Mouse (Mus musculus) hindbrain, embryonic 16.5 days (tissue): ENCODE data around the gene Ap2b1. TPM values are rescaled to one million over a fixed set of nuclear protein-coding genes. Genes with fewer than 3 reads are reported as not detected.

Source experiments
- ATAC-seq: fragments of 200-750 bp; cut with Nextera tagmentation; 2 replicates; pipeline ENCODE4 v1.8.0; 2017; ENCODE audit warnings: moderate TSS enrichment, moderate library complexity
- H3K27ac ChIP-seq: fragments of 300-500 bp; sonication (generic); 2 replicates; pipeline ENCODE4 v1.5.1; 2014; ENCODE audit warnings: low read depth, mild to moderate bottlenecking, control low read depth, low read length, moderate library complexity
- H3K27me3 ChIP-seq: fragments of 300-500 bp; sonication (generic); replicated peaks from 2 replicates; pipeline ENCODE4 v1.6.1; 2014; ENCODE audit warnings: low read length; ENCODE audit not compliant: control insufficient read depth, insufficient read depth
- H3K36me3 ChIP-seq: fragments of 300-500 bp; sonication (generic); 2 replicates; pipeline ENCODE4 v1.6.1; 2014; ENCODE audit warnings: mild to moderate bottlenecking, low read length, moderate library complexity, mixed read lengths; ENCODE audit not compliant: control insufficient read depth, insufficient read depth
- H3K4me1 ChIP-seq: fragments of 300-500 bp; sonication (generic); 2 replicates; pipeline ENCODE4 v1.6.1; 2014; ENCODE audit warnings: low read depth, low read length; ENCODE audit not compliant: control insufficient read depth, insufficient read depth
- H3K4me2 ChIP-seq: fragments of 300-500 bp; sonication (generic); 2 replicates; pipeline ENCODE4 v1.6.1; 2014; ENCODE audit warnings: mild to moderate bottlenecking, low read length, control low read depth, moderate library complexity
- H3K4me3 ChIP-seq: fragments of 300-500 bp; sonication (generic); 2 replicates; pipeline ENCODE4 v1.5.1; 2014; ENCODE audit warnings: mild to moderate bottlenecking, low read length, control low read depth, moderate library complexity
- H3K9ac ChIP-seq: fragments of 300-500 bp; sonication (generic); 2 replicates; pipeline ENCODE4 v1.6.1; 2014; ENCODE audit warnings: low read depth, mild to moderate bottlenecking, control low read depth, low read length, moderate library complexity
- H3K9me3 ChIP-seq: fragments of 300-500 bp; sonication (generic); 2 replicates; pipeline ENCODE4 v1.6.1; 2014; ENCODE audit warnings: mild to moderate bottlenecking, low read length, moderate library complexity; ENCODE audit not compliant: control insufficient read depth
- WGBS: fragments of 180-500 bp; shearing (Covaris S2); extraction: QIAGEN DNeasy Blood & Tissue Kit; methylation state at CpG from one replicate; pipeline ENCODE4 v1.1.7; 2014; 5-methylcytosine and 5-hydroxymethylcytosine counted together
- polyA plus RNA-seq: library from polyadenylated mRNA; unstranded; fragments of >200 nt; fragmentation: Nextera tagmentation; extraction: Ambion mirVana; gene quantifications from 2 replicates; pipeline ENCODE4 v1.2.1, GENCODE M21; 2015

The Ap2b1 gene
- polyA plus RNA-seq, 1 experiment from 2014 or later, result 113 TPM

DNA sequence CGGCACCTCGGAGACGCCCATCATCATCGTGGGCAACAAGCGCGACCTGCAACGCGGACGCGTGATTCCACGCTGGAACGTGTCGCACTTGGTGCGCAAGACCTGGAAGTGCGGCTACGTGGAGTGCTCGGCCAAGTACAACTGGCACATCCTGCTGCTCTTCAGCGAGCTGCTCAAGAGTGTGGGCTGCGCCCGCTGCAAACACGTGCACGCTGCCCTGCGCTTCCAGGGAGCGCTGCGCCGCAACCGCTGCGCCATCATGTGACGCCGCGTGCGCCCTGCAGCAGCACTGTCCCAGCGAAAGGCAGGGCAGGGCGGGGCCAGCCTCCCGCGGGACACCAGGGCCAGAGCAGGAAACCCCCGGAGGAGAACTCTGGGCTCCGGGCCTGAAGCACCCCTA lies 119.7 kb downstream of the Ap2b1 start:
- 8% methylated on average over 38 of the region's 38 CpGs for WGBS
- H3K4me2 ChIP-seq, result peak overlapping the region; percentile 57
- H3K9ac ChIP-seq, result peak overlapping the region; percentile 41
- H3K4me1 ChIP-seq, result peaks cover 11% of the 10 kb centered on the region
- H3K27ac ChIP-seq, result no peak overlapping the region
- peak; percentile 31 for ATAC-seq
- H3K4me3 ChIP-seq, result peak overlapping the region; percentile 24
- no peaks in the 10 kb centered on the region for H3K36me3 ChIP-seq
- no peaks in the 10 kb centered on the region for H3K9me3 ChIP-seq
- peaks cover 6% of the 10 kb centered on the region; the same call in 1 of the 2 replicates for H3K27me3 ChIP-seq

DNA sequence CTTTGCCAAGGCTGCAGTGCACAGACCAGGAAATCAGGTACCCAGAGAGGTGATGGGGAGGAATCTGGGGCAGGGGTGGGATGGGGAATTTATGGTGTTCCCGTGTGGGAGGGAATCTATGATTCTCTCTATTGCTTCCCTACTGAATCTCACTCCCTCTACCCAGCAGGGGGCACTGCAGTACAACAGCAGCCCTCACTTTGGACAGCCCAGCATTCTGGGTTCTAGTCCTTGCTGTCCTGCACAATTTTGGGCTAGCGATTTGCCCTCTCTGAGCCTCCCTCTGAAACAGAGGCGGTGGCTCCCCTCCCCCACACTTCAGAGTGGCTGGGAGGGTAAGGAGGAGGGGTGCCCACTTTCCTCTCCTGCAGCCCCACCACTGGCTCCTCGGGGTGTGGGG lies 121.5 kb downstream of the Ap2b1 start:
- Histone ChIP-seq H3K4me3 (no peak overlapping the region), H3K4me1 (peaks cover 11% of the 10 kb centered on the region), H3K27me3 (peaks cover 6% of the 10 kb centered on the region; the same call in 1 of the 2 replicates), H3K27ac (no peak overlapping the region), H3K4me2 (no peak overlapping the region), H3K9me3 (no peaks in the 10 kb centered on the region), H3K36me3 (no peaks in the 10 kb centered on the region), H3K9ac (no peak overlapping the region)
- WGBS, result 36% methylated on average over 4 of the region's 4 CpGs
- ATAC-seq, result no peak

DNA sequence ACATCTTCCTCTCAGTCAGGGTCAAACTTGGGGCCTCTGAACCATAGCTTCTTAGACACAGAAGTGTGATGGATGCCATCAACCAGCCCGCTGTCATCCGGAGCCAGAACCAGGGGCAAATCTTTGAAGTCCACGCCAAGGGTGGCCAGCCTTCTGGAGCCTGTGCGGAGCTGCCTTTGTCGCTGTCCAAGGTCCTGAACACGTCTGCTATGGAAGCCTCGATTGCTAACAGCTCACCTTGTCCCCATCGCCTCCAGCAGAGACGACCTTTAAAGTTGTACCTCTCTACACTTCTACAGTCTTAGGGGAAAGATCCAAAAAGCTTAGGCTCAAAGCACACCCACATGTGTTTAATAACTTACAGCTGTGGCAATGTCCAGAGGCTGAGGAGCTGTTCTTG lies 122.5 kb downstream of the Ap2b1 start:
- H3K27me3 ChIP-seq, result peaks cover 8% of the 10 kb centered on the region
- no peak for ATAC-seq
- no peak overlapping the region for H3K9ac ChIP-seq
- H3K4me1 ChIP-seq, result peaks cover 11% of the 10 kb centered on the region
- WGBS, result 7% methylated on average over 9 of the region's 9 CpGs
- no peaks in the 10 kb centered on the region for H3K9me3 ChIP-seq
- H3K27ac ChIP-seq, result no peak overlapping the region
- no peaks in the 10 kb centered on the region for H3K36me3 ChIP-seq
- H3K4me3 ChIP-seq, result no peak overlapping the region
- H3K4me2 ChIP-seq, result no peak overlapping the region

DNA sequence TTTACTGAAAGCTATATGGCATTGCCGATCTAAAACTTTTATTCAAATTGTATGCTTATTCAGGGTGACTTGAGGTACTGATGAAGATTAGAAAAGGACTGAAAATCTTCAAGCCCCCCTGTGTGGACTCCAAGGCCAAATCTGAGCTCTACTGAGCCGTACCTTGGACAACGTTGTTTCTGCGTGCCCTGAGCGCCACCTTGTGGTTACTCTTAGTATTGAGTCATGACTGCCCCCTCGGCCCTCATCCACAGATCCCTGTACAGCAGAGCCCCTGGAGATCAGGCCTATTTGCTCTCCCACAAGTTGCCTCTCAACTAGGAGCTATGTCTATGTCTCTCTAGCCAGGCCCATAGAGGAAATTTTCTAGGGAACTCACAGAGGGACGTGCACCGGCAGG lies 125.9 kb downstream of the Ap2b1 start:
- no peak overlapping the region for H3K4me2 ChIP-seq
- no peaks in the 10 kb centered on the region for H3K4me1 ChIP-seq
- peaks cover 15% of the 10 kb centered on the region for H3K27me3 ChIP-seq
- H3K36me3 ChIP-seq, result no peaks in the 10 kb centered on the region
- WGBS, result 8% methylated on average over 8 of the region's 8 CpGs
- ATAC-seq, result peak; percentile 62; the same call in 1 of the 2 replicates
- no peaks in the 10 kb centered on the region for H3K9me3 ChIP-seq
- no peak overlapping the region for H3K4me3 ChIP-seq
- no peak overlapping the region for H3K27ac ChIP-seq
- H3K9ac ChIP-seq, result no peak overlapping the region

DNA sequence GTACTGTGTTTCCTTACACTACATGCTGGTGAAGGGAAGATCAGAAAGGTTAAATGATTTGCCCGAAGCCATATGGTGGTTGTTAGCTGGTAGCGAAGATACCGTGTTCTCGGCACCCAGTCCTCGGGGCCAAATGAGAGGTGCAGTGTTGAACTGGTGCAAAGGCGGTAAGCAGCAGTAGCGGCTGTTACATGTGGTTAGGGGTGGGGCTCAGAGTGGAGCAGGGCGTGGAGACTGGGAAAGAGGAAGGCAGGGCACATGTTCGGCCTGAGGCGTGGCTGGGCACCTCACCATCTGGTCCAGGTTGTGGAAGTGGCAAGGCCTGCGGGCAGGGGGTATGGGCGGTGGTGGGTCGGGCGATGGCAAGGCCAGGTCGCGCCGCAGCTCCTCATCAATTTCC lies 128.1 kb downstream of the Ap2b1 start:
- ATAC-seq, result no peak
- H3K9ac ChIP-seq, result no peak overlapping the region
- H3K4me3 ChIP-seq, result no peak overlapping the region
- H3K9me3 ChIP-seq, result no peaks in the 10 kb centered on the region
- 46% methylated on average over 17 of the region's 17 CpGs for WGBS
- no peaks in the 10 kb centered on the region for H3K36me3 ChIP-seq
- peaks cover 12% of the 10 kb centered on the region for H3K27me3 ChIP-seq
- H3K27ac ChIP-seq, result no peak overlapping the region
- H3K4me1 ChIP-seq, result no peaks in the 10 kb centered on the region
- peak overlapping the region; percentile 32 for H3K4me2 ChIP-seq

DNA sequence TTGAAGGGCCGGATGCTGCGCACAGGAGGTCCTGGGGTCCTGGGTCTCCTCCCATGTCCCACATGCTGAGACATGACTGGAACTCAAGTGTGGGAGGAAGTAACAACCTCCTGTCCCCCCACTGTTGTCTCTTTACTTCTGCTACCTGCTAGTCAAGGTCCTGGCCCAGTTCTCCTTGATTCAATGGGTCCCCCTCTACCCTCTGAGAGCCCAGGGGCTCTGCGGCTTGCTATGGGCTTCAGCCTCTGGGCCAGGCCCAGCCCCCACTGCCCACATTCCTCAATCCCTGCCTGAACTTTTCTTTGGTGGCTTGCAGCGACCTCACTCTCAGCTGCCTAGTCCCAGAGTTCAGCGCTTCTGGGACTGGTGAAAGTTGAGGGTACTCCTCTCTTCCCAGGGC lies 130.5 kb downstream of the Ap2b1 start, which contains the start of gene Gas2l2:
Gene Gas2l2, minus strand, starts transcription at position 101 of the 400 bp plus-strand sequence.
- no peak within 1 kb of the TSS for H3K4me3 ChIP-seq
- 58% methylated on average over 5 of the region's 5 CpGs for WGBS
- peak within 1 kb of the TSS; percentile 5 for H3K4me2 ChIP-seq
- H3K9ac ChIP-seq, result no peak within 1 kb of the TSS
- no peaks in the 10 kb centered on the region for H3K36me3 ChIP-seq
- no peaks in the 10 kb centered on the region for H3K9me3 ChIP-seq
- H3K27ac ChIP-seq, result no peak within 1 kb of the TSS
- no peak for ATAC-seq
- H3K27me3 ChIP-seq, result peaks cover 12% of the 10 kb centered on the region
- no peaks in the 10 kb centered on the region for H3K4me1 ChIP-seq

DNA sequence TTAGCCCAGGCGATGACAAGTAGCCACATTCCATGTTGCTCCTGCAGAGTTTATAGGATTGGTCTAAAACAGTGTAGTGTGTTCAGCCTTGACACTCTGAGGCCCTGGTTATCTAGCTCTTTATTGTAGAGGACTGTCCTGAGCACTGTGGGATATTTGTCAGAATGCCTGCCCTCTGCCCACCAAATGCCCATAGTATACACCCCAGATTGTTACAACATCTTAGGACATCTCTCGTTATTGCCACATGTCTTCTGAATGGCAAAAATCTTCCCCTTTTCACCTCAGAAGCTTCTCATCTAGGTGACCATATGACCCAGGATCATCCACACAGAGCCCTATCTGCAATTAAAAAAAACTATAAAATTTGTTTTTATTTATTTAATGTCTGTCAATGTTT lies 133.7 kb downstream of the Ap2b1 start:
- Histone ChIP-seq H3K36me3 (no peaks in the 10 kb centered on the region), H3K4me2 (no peak overlapping the region), H3K27ac (no peak overlapping the region), H3K4me1 (no peaks in the 10 kb centered on the region), H3K9me3 (no peaks in the 10 kb centered on the region), H3K27me3 (peaks cover 7% of the 10 kb centered on the region; the same call in 1 of the 2 replicates), H3K4me3 (no peak overlapping the region), H3K9ac (no peak overlapping the region)
- 88% methylated on average over 2 of the region's 2 CpGs for WGBS
- no peak for ATAC-seq

DNA sequence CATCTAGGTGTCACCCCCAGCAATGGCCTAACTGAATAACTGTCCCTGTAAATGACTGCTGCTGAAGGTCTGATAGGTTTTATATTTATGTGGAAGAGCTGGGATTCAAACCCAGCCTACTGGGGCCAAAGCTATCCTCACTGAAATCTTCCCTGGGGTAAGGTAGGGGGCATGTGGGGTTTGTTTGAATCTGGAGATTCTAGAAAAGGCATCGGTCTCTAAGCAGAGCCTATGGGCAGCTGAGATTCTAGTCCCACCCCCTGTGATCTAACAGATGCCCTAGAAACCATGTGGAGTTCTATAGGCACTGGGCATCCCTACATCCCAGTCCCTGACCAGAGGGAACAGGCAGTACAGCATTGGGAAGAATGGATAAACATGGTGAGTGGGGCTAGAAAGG lies 138.6 kb downstream of the Ap2b1 start, which contains the start of gene 1700020L24Rik:
Gene 1700020L24Rik, plus strand, starts transcription at position 301 of the 400 bp plus-strand sequence.
- H3K4me3 ChIP-seq, result no peak within 1 kb of the TSS
- WGBS, result 100% methylated on average over 1 of the region's 1 CpGs
- H3K4me1 ChIP-seq, result no peaks in the 10 kb centered on the region; the same call in 1 of the 2 replicates
- peaks cover 10% of the 10 kb centered on the region; the same call in 1 of the 2 replicates for H3K27me3 ChIP-seq
- no peak within 1 kb of the TSS for H3K27ac ChIP-seq
- H3K36me3 ChIP-seq, result no peaks in the 10 kb centered on the region
- H3K9me3 ChIP-seq, result no peaks in the 10 kb centered on the region
- no peak within 1 kb of the TSS for H3K9ac ChIP-seq
- no peak within 1 kb of the TSS for H3K4me2 ChIP-seq
- ATAC-seq, result no peak

DNA sequence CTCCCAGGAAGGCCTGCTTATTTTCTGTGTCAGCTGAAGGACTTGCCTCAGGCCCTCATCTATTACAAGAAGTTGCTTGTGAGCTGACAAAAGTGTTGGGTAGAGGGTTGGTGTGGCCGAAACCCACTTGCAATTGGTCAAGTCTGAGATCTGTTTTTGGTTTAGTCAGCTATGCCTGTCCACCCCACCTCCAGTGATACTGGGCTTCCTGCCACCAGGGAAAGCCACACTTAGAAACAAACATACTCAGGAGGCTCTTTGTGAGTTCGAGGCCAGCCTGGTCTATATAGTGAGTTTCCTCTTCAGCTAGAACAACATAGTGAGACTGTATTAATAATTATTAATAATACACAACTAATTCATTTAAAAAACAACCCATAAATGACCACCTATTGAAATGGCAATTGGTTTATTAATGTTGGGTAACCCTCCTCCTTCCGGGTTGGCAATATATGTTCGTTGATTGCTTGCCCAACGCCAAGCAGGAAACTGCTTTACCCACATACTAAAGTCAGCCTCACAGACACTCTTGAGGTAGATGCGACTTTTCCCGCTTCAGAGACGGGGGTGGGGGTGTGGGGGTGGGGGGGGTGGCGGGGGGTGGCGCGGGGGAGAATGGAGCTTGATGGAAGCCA lies 140.7 kb downstream of the Ap2b1 start:
- no peak for ATAC-seq
- peak overlapping the region; percentile 69 for H3K4me3 ChIP-seq
- H3K9ac ChIP-seq, result peak overlapping the region; percentile 70; the same call in 1 of the 2 replicates
- peak overlapping the region; percentile 94 for H3K4me2 ChIP-seq
- H3K9me3 ChIP-seq, result no peaks in the 10 kb centered on the region
- WGBS, result 34% methylated on average over 11 of the region's 11 CpGs
- peaks cover 3% of the 10 kb centered on the region for H3K4me1 ChIP-seq
- H3K27me3 ChIP-seq, result peaks cover 27% of the 10 kb centered on the region
- no peak overlapping the region for H3K27ac ChIP-seq
- H3K36me3 ChIP-seq, result no peaks in the 10 kb centered on the region
